Mouse (Mus musculus): ENCODE data around the gene Ctnna2. TPM values are rescaled to one million over a fixed set of nuclear protein-coding genes. Genes with fewer than 3 reads are reported as not detected.

The Ctnna2 gene
- polyA plus RNA-seq, 1 experiment = 0.11 TPM

- TF ChIP-seq POLR2A (IDR thresholded peaks at IDR 0.05; ENCODE audit: low read depth, low read length) = no peak
- no peak for TF ChIP-seq CTCF (IDR thresholded peaks at IDR 0.05; ENCODE audit: extremely low read depth, insufficient read length, insufficient replicate concordance, low read depth, low read length)
- Histone ChIP-seq H3K27me3 (ENCODE audit: control insufficient read depth, insufficient read depth, low read length) (no peaks in the 10 kb centered on the region), H3K36me3 (ENCODE audit: control insufficient read depth, insufficient read depth, low read length) (no peaks in the 10 kb centered on the region), H3K4me3 (ENCODE audit: low read depth, low read length) (no peak overlapping the region), H3K4me1 (ENCODE audit: control insufficient read depth, insufficient read depth, insufficient read length, low read length) (no peaks in the 10 kb centered on the region), H3K27ac (ENCODE audit: insufficient read depth, low read depth, low read length) (no peak overlapping the region)
- 75% methylated on average over 4 of the region's 4 CpGs for WGBS
These were observed 764.2 kb downstream of the Ctnna2 start for GRCm38 (mm10) chr6:77215322-77215721.

GRCm38 (mm10) chr6:77213757-77214409 is 765.6 kb downstream of the Ctnna2 start:
- Histone ChIP-seq H3K36me3 (ENCODE audit: control insufficient read depth, insufficient read depth, low read length) (no peaks in the 10 kb centered on the region), H3K4me3 (ENCODE audit: low read depth, low read length) (no peak overlapping the region), H3K27me3 (ENCODE audit: control insufficient read depth, insufficient read depth, low read length) (no peaks in the 10 kb centered on the region), H3K4me1 (ENCODE audit: control insufficient read depth, insufficient read depth, insufficient read length, low read length) (no peaks in the 10 kb centered on the region), H3K27ac (ENCODE audit: insufficient read depth, low read depth, low read length) (no peak overlapping the region)
- TF ChIP-seq CTCF (IDR thresholded peaks at IDR 0.05; ENCODE audit: extremely low read depth, insufficient read length, insufficient replicate concordance, low read depth, low read length) (no peak), POLR2A (IDR thresholded peaks at IDR 0.05; ENCODE audit: low read depth, low read length) (no peak)
- 15% methylated on average over 3 of the region's 3 CpGs for WGBS

- Histone ChIP-seq H3K27ac (ENCODE audit: insufficient read depth, low read depth, low read length) (no peak overlapping the region), H3K27me3 (ENCODE audit: control insufficient read depth, insufficient read depth, low read length) (no peaks in the 10 kb centered on the region), H3K4me3 (ENCODE audit: low read depth, low read length) (no peak overlapping the region), H3K4me1 (ENCODE audit: control insufficient read depth, insufficient read depth, insufficient read length, low read length) (no peaks in the 10 kb centered on the region), H3K36me3 (ENCODE audit: control insufficient read depth, insufficient read depth, low read length) (no peaks in the 10 kb centered on the region)
- TF ChIP-seq CTCF (IDR thresholded peaks at IDR 0.05; ENCODE audit: extremely low read depth, insufficient read length, insufficient replicate concordance, low read depth, low read length) = no peak
- TF ChIP-seq POLR2A (IDR thresholded peaks at IDR 0.05; ENCODE audit: low read depth, low read length) = no peak
- WGBS = 69% methylated on average over 3 of the region's 3 CpGs
These were observed 769.6 kb downstream of the Ctnna2 start for GRCm38 (mm10) chr6:77209929-77210328.

GRCm38 (mm10) chr6:77209183-77209582 is 770.3 kb downstream of the Ctnna2 start:
- TF ChIP-seq CTCF (IDR thresholded peaks at IDR 0.05; ENCODE audit: extremely low read depth, insufficient read length, insufficient replicate concordance, low read depth, low read length) (no peak), POLR2A (IDR thresholded peaks at IDR 0.05; ENCODE audit: low read depth, low read length) (no peak)
- H3K27me3 ChIP-seq (ENCODE audit: control insufficient read depth, insufficient read depth, low read length) = no peaks in the 10 kb centered on the region
- WGBS = 80% methylated on average over 1 of the region's 1 CpGs
- H3K4me3 ChIP-seq (ENCODE audit: low read depth, low read length) = no peak overlapping the region
- no peak overlapping the region for H3K27ac ChIP-seq (ENCODE audit: insufficient read depth, low read depth, low read length)
- H3K4me1 ChIP-seq (ENCODE audit: control insufficient read depth, insufficient read depth, insufficient read length, low read length) = no peaks in the 10 kb centered on the region
- H3K36me3 ChIP-seq (ENCODE audit: control insufficient read depth, insufficient read depth, low read length) = no peaks in the 10 kb centered on the region

GRCm38 (mm10) chr6:77199375-77199774 is 780.1 kb downstream of the Ctnna2 start:
- Histone ChIP-seq H3K36me3 (ENCODE audit: control insufficient read depth, insufficient read depth, low read length) (no peaks in the 10 kb centered on the region), H3K27ac (ENCODE audit: insufficient read depth, low read depth, low read length) (no peak overlapping the region)
- 87% methylated on average over 2 of the region's 2 CpGs for WGBS

DNA sequence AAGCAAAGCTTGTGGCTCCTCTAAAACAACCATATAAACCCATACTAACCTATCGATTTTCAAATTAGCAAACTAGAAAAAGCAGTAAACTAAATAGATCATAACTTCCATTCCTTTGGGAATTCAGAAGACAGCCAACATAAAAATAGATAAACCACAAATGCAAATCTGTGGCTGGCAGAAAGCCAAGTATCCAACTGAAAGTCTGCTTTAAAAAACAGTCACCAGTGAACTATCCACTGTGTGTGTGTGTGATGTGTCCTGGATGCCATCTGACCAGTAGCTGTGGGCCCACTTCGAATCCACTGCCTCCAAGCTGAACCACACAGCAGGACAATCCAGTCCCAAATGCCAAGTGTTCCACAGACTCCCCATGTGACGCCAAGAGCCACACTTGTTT is 782.8 kb downstream of the Ctnna2 start:
- Histone ChIP-seq H3K4me3 (ENCODE audit: low read depth, low read length) (no peak overlapping the region), H3K27ac (ENCODE audit: insufficient read depth, low read depth, low read length) (no peak overlapping the region), H3K4me1 (ENCODE audit: control insufficient read depth, insufficient read depth, insufficient read length, low read length) (no peaks in the 10 kb centered on the region), H3K36me3 (ENCODE audit: control insufficient read depth, insufficient read depth, low read length) (no peaks in the 10 kb centered on the region), H3K27me3 (ENCODE audit: control insufficient read depth, insufficient read depth, low read length) (no peaks in the 10 kb centered on the region)
- TF ChIP-seq POLR2A (IDR thresholded peaks at IDR 0.05; ENCODE audit: low read depth, low read length) (no peak), CTCF (IDR thresholded peaks at IDR 0.05; ENCODE audit: extremely low read depth, insufficient read length, insufficient replicate concordance, low read depth, low read length) (no peak)
- 74% methylated on average over 3 of the region's 3 CpGs for WGBS

More at GRCm38 (mm10) chr6:77199375-77199774, 780.1 kb downstream of the Ctnna2 start:
- no peaks in the 10 kb centered on the region for H3K27me3 ChIP-seq (ENCODE audit: control insufficient read depth, insufficient read depth, low read length)
- H3K4me3 ChIP-seq (ENCODE audit: low read depth, low read length) = no peak overlapping the region
- no peaks in the 10 kb centered on the region for H3K4me1 ChIP-seq (ENCODE audit: control insufficient read depth, insufficient read depth, insufficient read length, low read length)
- TF ChIP-seq CTCF (IDR thresholded peaks at IDR 0.05; ENCODE audit: extremely low read depth, insufficient read length, insufficient replicate concordance, low read depth, low read length) = no peak
- TF ChIP-seq POLR2A (IDR thresholded peaks at IDR 0.05; ENCODE audit: low read depth, low read length) = no peak

DNA sequence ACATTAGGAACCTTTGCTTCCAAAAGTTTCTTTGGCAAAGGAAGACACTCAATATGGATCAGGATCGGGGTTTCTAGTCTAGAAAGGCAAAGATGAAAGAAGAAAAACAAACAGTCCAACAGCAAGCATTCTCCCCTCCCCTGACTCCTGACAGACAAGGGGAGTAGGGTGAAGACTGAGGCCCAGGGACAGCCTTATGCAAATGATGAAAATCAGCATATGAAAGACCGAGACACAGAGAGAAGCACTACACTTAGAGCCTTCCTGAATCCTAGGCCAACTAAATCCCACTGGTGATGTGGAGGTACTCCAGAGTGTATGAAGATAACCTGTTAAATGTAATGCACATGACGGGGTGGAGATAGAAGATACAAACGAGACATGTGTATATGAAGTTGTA is 787.9 kb downstream of the Ctnna2 start:
- whole genome bisulfite sequencing = 62% methylated on average over 4 of the region's 4 CpGs
- Histone ChIP-seq H3K4me1 (ENCODE audit: control insufficient read depth, insufficient read depth, insufficient read length, low read length) (no peaks in the 10 kb centered on the region), H3K27me3 (ENCODE audit: control insufficient read depth, insufficient read depth, low read length) (no peaks in the 10 kb centered on the region), H3K27ac (ENCODE audit: insufficient read depth, low read depth, low read length) (no peak overlapping the region), H3K4me3 (ENCODE audit: low read depth, low read length) (no peak overlapping the region), H3K36me3 (ENCODE audit: control insufficient read depth, insufficient read depth, low read length) (no peaks in the 10 kb centered on the region)
- no peak for TF ChIP-seq POLR2A (IDR thresholded peaks at IDR 0.05; ENCODE audit: low read depth, low read length)
- no peak for TF ChIP-seq CTCF (IDR thresholded peaks at IDR 0.05; ENCODE audit: extremely low read depth, insufficient read length, insufficient replicate concordance, low read depth, low read length)

All from small intestine, adult 2 months (tissue).